Mouse (Mus musculus) embryonic fibroblast, embryonic 13.5 days (primary cell): ENCODE data around the gene H2al1f.

Source experiments
- CTCF ChIP-seq: IDR thresholded peaks from 2 replicates; pipeline ENCODE4 v1.5.1; 2011; ENCODE audit warnings: mild to moderate bottlenecking, control low read depth, low read length, moderate library complexity, borderline replicate concordance; ENCODE audit not compliant: insufficient read depth
- POLR2A ChIP-seq: IDR thresholded peaks from 2 replicates; pipeline ENCODE4 v1.6.1; 2011; ENCODE audit warnings: low read depth, mild to moderate bottlenecking, control low read depth, low read length, moderate library complexity

DNA sequence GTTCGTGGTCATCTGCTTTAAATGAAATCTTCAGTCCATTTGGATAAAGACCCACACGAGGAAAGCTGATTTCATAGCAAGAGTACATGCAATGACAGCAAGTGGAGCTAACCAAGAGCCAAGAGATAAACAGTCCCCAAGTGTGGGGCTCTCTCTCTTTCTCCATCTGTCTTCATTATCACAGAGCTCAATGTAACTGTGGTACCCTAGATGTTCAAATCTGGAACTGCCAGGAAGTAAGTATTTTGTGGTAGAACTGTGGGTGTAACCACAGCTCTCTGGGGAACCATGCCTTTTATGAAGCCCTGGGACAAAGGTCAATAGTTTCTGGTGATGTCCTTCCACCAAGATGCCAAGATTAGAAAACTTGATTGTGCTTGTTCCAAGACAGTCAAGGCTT lies 34.2 kb upstream of the H2al1f start:
- TF ChIP-seq POLR2A (no peak), CTCF (no peak)
